Mouse (Mus musculus) liver, adult 2 months (tissue): ENCODE measurements around the gene Gm17631. TPM values are rescaled to one million over a fixed set of nuclear protein-coding genes. Genes with fewer than 3 reads are reported as not detected.
"Not testable (repeated sequence)": the region's sequence is repeated elsewhere in the genome, so short reads cannot be mapped to it uniquely, and the experiment has no call there.

Source experiments
- DNase-seq: peaks from one replicate; pipeline ENCODE4 v3.0.0-alpha.2; 2011; ENCODE audit warnings: low read depth, low spot score; ENCODE audit errors: extremely low read depth
- H3K27ac ChIP-seq: fragments of 200-500 bp; replicated peaks from 2 replicates; pipeline ENCODE4 v1.5.1; 2012; ENCODE audit warnings: low read depth, mild to moderate bottlenecking, control low read depth, inconsistent platforms, low read length; ENCODE audit not compliant: insufficient read depth
- H3K27me3 ChIP-seq: fragments of 200-500 bp; 2 replicates; pipeline ENCODE4 v1.6.1; 2012; ENCODE audit warnings: mild to moderate bottlenecking, moderate library complexity, low read length, inconsistent platforms; ENCODE audit not compliant: control insufficient read depth, insufficient read depth
- H3K36me3 ChIP-seq: fragments of 200-500 bp; 2 replicates; pipeline ENCODE4 v1.6.1; 2012; ENCODE audit warnings: low read length, inconsistent platforms; ENCODE audit not compliant: control insufficient read depth, insufficient read depth
- H3K4me1 ChIP-seq: fragments of 200-500 bp; 2 replicates; pipeline ENCODE4 v1.6.1; 2011; ENCODE audit warnings: low read length; ENCODE audit not compliant: control insufficient read depth, insufficient read depth
- H3K4me3 ChIP-seq: fragments of 200-500 bp; 2 replicates; pipeline ENCODE4 v1.5.1; 2011; ENCODE audit warnings: low read depth, mild to moderate bottlenecking, control low read depth, low read length, moderate library complexity; ENCODE audit not compliant: insufficient read depth
- H3K79me2 ChIP-seq: fragments of 200-500 bp; 2 replicates; pipeline ENCODE4 v1.6.1; 2012; ENCODE audit warnings: inconsistent platforms, mild to moderate bottlenecking, low read length, moderate library complexity; ENCODE audit not compliant: control insufficient read depth, insufficient read depth
- H3K9ac ChIP-seq: fragments of 200-500 bp; 2 replicates; pipeline ENCODE4 v1.6.1; 2012; ENCODE audit warnings: low read depth, mild to moderate bottlenecking, control low read depth, inconsistent platforms, low read length
- CTCF ChIP-seq: fragments of 200-500 bp; IDR thresholded peaks from 2 replicates; pipeline ENCODE4 v1.5.1; 2011; ENCODE audit warnings: low read depth, low read length, control low read depth
- POLR2A ChIP-seq: fragments of 200-500 bp; IDR thresholded peaks from 2 replicates; pipeline ENCODE4 v1.6.1; 2011; ENCODE audit warnings: low read length, control low read depth; ENCODE audit not compliant: insufficient read depth; ENCODE audit errors: extremely low read depth
- WGBS: fragments of 180-500 bp; shearing (Covaris S2); methylation state at CpG from one replicate; pipeline ENCODE4 v1.1.7; 2018; 5-methylcytosine and 5-hydroxymethylcytosine counted together
- polyA plus RNA-seq: library from polyadenylated mRNA; depleted of rRNA; stranded (reverse); fragments of >200 nt; gene quantifications from 2 replicates; pipeline ENCODE4 v1.2.3, GENCODE M21; 2012; rRNA removed
- total RNA-seq: library from RNA; depleted of rRNA; stranded (reverse); fragments of >200 nt; gene quantifications from 2 replicates; pipeline ENCODE4 v1.2.3, GENCODE M21; 2014; rRNA removed

Gm17631 gene
- total RNA-seq = not detected in 2 replicates
- polyA plus RNA-seq = not detected in 2 replicates

DNA sequence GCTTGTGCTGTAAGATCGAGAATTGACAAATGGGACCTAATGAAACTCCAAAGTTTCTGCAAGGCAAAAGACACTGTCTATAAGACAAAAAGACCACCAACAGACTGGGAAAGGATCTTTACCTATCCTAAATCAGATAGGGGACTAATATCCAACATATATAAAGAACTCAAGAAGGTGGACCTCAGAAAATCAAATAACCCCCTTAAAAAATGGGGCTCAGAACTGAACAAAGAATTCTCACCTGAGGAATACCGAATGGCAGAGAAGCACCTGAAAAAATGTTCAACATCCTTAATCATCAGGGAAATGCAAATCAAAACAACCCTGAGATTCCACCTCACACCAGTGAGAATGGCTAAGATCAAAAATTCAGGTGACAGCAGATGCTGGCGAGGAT lies at the start of gene Gm17631:
Gene Gm17631 (plus strand): TSS at position 301 of the 400 bp plus-strand sequence.
- not testable (repeated sequence) for DNase-seq, H3K9ac ChIP-seq, H3K4me1 ChIP-seq, H3K36me3 ChIP-seq, H3K27ac ChIP-seq, H3K4me3 ChIP-seq, H3K27me3 ChIP-seq, H3K79me2 ChIP-seq
- no CpG with 5 or more reads among the region's 3 CpGs for WGBS

DNA sequence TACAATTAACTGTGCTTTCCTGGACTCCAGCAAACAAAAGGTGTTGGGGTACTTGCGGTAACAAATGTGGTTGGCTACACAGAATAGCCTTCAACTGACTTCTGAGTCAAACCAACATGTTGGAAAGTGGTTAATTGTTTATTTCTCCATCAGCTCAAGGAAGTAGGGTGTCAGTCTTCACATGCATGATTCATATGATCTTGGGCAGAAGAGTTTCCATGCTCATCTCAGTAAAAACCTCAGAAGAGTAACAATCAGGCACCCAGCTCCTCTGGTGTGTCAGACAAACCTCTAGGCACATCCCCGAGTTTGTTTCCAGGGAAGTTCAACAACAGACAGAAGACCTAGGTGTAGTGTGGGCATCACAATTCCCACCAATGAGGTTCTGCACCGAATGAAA lies 44.7 kb upstream of the Gm17631 start:
- Histone ChIP-seq H3K27ac (no peak overlapping the region), H3K79me2 (no peaks in the 10 kb centered on the region), H3K27me3 (no peaks in the 10 kb centered on the region), H3K9ac (no peak overlapping the region), H3K4me3 (no peak overlapping the region), H3K36me3 (no peaks in the 10 kb centered on the region), H3K4me1 (no peaks in the 10 kb centered on the region)
- TF ChIP-seq POLR2A (no peak), CTCF (no peak)
- no peak for DNase-seq
- WGBS = 60% methylated on average over 3 of the region's 3 CpGs

DNA sequence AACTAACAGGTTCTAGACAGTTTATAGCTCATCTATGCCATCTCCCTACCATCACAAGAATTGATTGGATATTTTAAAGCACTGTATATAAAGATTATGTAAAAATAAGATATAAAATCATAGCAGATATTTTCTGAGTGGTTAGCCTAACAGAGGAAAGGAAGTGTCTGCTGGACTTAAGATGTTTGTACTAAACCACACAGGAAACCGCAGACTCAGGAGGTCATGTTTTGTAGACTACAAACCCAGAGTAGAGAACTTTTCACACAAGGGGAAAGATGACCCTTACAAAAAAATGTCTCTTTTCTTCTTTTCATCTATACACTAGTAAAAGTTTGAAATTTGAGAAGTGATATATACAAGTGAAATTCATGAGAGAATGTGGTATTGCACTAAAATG lies 38.4 kb upstream of the Gm17631 start:
- TF ChIP-seq POLR2A (no peak), CTCF (no peak)
- Histone ChIP-seq H3K36me3 (no peaks in the 10 kb centered on the region), H3K4me3 (no peak overlapping the region), H3K27me3 (no peaks in the 10 kb centered on the region), H3K79me2 (no peaks in the 10 kb centered on the region), H3K27ac (no peak overlapping the region), H3K4me1 (no peaks in the 10 kb centered on the region), H3K9ac (no peak overlapping the region)
- WGBS = 92% methylated on average over 1 of the region's 1 CpGs
- DNase-seq = no peak

GRCm38 (mm10) chr6:129825559-129825958 lies 36.9 kb upstream of the Gm17631 start:
- Histone ChIP-seq H3K9ac (no peak overlapping the region), H3K27me3 (no peaks in the 10 kb centered on the region), H3K36me3 (no peaks in the 10 kb centered on the region), H3K4me3 (no peak overlapping the region), H3K27ac (no peak overlapping the region), H3K4me1 (no peaks in the 10 kb centered on the region), H3K79me2 (no peaks in the 10 kb centered on the region)
- DNase-seq = no peak
- TF ChIP-seq CTCF (no peak), POLR2A (no peak)
- 86% methylated on average over 1 of the region's 1 CpGs for WGBS

GRCm38 (mm10) chr6:129876549-129876948 lies 14.1 kb downstream of the Gm17631 start, which contains the start of gene Klra17:
Klra17 (minus strand) TSS chr6:129876672.
- WGBS = 34% methylated on average over 1 of the region's 1 CpGs
- Histone ChIP-seq H3K4me3 (no peak within 1 kb of the TSS), H3K4me1 (no peaks in the 10 kb centered on the region), H3K27ac (no peak within 1 kb of the TSS), H3K79me2 (no peaks in the 10 kb centered on the region), H3K27me3 (no peaks in the 10 kb centered on the region), H3K9ac (no peak within 1 kb of the TSS), H3K36me3 (no peaks in the 10 kb centered on the region)
- no peak for TF ChIP-seq CTCF
- no peak for TF ChIP-seq POLR2A
- peak; percentile 1 for DNase-seq

- Histone ChIP-seq H3K9ac (no peak overlapping the region), H3K79me2 (no peaks in the 10 kb centered on the region), H3K27me3 (no peaks in the 10 kb centered on the region), H3K4me3 (no peak overlapping the region), H3K36me3 (no peaks in the 10 kb centered on the region), H3K4me1 (no peaks in the 10 kb centered on the region), H3K27ac (no peak overlapping the region)
- no peak for TF ChIP-seq POLR2A
- TF ChIP-seq CTCF = no peak
- 78% methylated on average over 2 of the region's 2 CpGs for WGBS
- DNase-seq = no peak
Observed at GRCm38 (mm10) chr6:129882525-129882924, 20.1 kb downstream of the Gm17631 start.

Other genes starting within 250 kb of the Gm17631 start
- gene Klrk1, start 238.8 kb upstream of the Gm17631 start, total RNA-seq = 3.0 and 3.3 TPM in 2 replicates
- gene Klrk1, start 238.8 kb upstream of the Gm17631 start, polyA plus RNA-seq = 0.19 and 0.23 TPM in 2 replicates
- gene Klrc3, start 219.3 kb upstream of the Gm17631 start, total RNA-seq = not detected in 2 replicates
- not detected in 2 replicates for gene Klrc3, start 219.3 kb upstream of the Gm17631 start, polyA plus RNA-seq
- 0.65 and 0.81 TPM in 2 replicates for gene Klrc2, start 202.0 kb upstream of the Gm17631 start, total RNA-seq
- gene Klrc2, start 202.0 kb upstream of the Gm17631 start, polyA plus RNA-seq = not detected in 2 replicates
- gene Klrc1, start 183.7 kb upstream of the Gm17631 start, total RNA-seq = 1.7 and 2.2 TPM in 2 replicates
- 0.07 and 0.20 TPM in 2 replicates for gene Klrc1, start 183.7 kb upstream of the Gm17631 start, polyA plus RNA-seq
- gene Klri1, start 145.5 kb upstream of the Gm17631 start, total RNA-seq = 0.28 TPM in 1 of 2 replicates, not detected in the other
- not detected in 2 replicates for gene Klri1, start 145.5 kb upstream of the Gm17631 start, polyA plus RNA-seq
- 0.07 and 0.09 TPM in 2 replicates for gene Klri2, start 122.2 kb upstream of the Gm17631 start, total RNA-seq
- not detected in 2 replicates for gene Klri2, start 122.2 kb upstream of the Gm17631 start, polyA plus RNA-seq
- not detected in 2 replicates for gene Gm156, start 78.4 kb upstream of the Gm17631 start, total RNA-seq
- gene Gm156, start 78.4 kb upstream of the Gm17631 start, polyA plus RNA-seq = not detected in 2 replicates
- gene Klra17, start 14.0 kb downstream of the Gm17631 start, total RNA-seq = 0.09 and 0.34 TPM in 2 replicates
- not detected in 2 replicates for gene Klra17, start 14.0 kb downstream of the Gm17631 start, polyA plus RNA-seq
- 0.20 TPM in 1 of 2 replicates, not detected in the other for gene Klra5, start 55.0 kb downstream of the Gm17631 start, total RNA-seq
- not detected in 2 replicates for gene Klra5, start 55.0 kb downstream of the Gm17631 start, polyA plus RNA-seq
- gene Klra6, start 164.3 kb downstream of the Gm17631 start, total RNA-seq = not detected in 2 replicates
- gene Klra6, start 164.3 kb downstream of the Gm17631 start, polyA plus RNA-seq = not detected in 2 replicates
- gene Klra4, start 204.6 kb downstream of the Gm17631 start, total RNA-seq = not detected in 2 replicates
- not detected in 2 replicates for gene Klra4, start 204.6 kb downstream of the Gm17631 start, polyA plus RNA-seq